Mouse (Mus musculus): ENCODE results near the gene Zfp994. TPM values are rescaled to one million over a fixed set of nuclear protein-coding genes. Genes with fewer than 3 reads are reported as not detected.
A peak's percentile ranks its signal among the peaks of the same experiment; 100 is the strongest.
"Not testable (repeated sequence)": the region's sequence is repeated elsewhere in the genome, so short reads cannot be mapped to it uniquely, and the experiment has no call there.

Zfp994 gene
- 1 to 10 TPM; 1.3 to 1.8 TPM for total RNA-seq (2021)
- long read RNA-seq, experiment 1, partial matches to known transcripts: 1 of 2 reads
- long read RNA-seq, experiment 1, other reads (novel, unspliced or antisense): 1 of 2 reads
- long read RNA-seq, experiment 2: 0 reads

GRCm38 (mm10) chr17:22225422-22226012, at the start of gene Zfp994:
Zfp994 (minus strand) TSS chr17:22225616.
- intact Hi-C loops (cut with DNase I): not testable (repeated sequence)
- peak; percentile 77 to 89 for DNase-seq

GRCm38 (mm10) chr17:22230701-22231100, 5.3 kb upstream of the Zfp994 start:
- DNase-seq; intact Hi-C loops (cut with DNase I): not testable (repeated sequence)

- intact Hi-C loops (cut with DNase I); DNase-seq: not testable (repeated sequence)
These were observed 401 bp downstream of the Zfp994 start for GRCm38 (mm10) chr17:22225015-22225414.

GRCm38 (mm10) chr17:22165722-22166294, 59.6 kb downstream of the Zfp994 start, which contains the start of gene Zfp947:
Zfp947 (minus strand) TSS chr17:22166190.
- DNase-seq: peak; percentile 12 to 21
- intact Hi-C loops (cut with DNase I): not testable (repeated sequence)

GRCm38 (mm10) chr17:22165304-22165703, 60.1 kb downstream of the Zfp994 start:
- intact Hi-C loops (cut with DNase I); DNase-seq: not testable (repeated sequence)

- intact Hi-C loops (cut with DNase I); DNase-seq: not testable (repeated sequence)
These were observed 71.5 kb downstream of the Zfp994 start for GRCm38 (mm10) chr17:22153951-22154350.

Other genes starting within 250 kb of the Zfp994 start
- under 1 TPM; 0.42 to 0.82 TPM for gene Zfp947, start 59.4 kb downstream of the Zfp994 start, total RNA-seq (2021)
- 1 to 10 TPM; 6.2 to 7.5 TPM for gene CT030661.1, start 89.2 kb upstream of the Zfp994 start, total RNA-seq (2021)
- 1 to 10 TPM; 4.3 to 4.5 TPM for gene Zfp944, start 135.8 kb upstream of the Zfp994 start, total RNA-seq (2021)
- gene Zfp758, start 135.8 kb upstream of the Zfp994 start, total RNA-seq (2021): 1 to 10 TPM; 5.0 to 6.6 TPM
- 1 to 10 TPM; 3.9 to 5.4 TPM for gene Zfp946, start 198.6 kb upstream of the Zfp994 start, total RNA-seq (2021)

All from gastrocnemius, postnatal 36 days (tissue).